Mouse (Mus musculus): ENCODE data around the gene Map1s.

DNA sequence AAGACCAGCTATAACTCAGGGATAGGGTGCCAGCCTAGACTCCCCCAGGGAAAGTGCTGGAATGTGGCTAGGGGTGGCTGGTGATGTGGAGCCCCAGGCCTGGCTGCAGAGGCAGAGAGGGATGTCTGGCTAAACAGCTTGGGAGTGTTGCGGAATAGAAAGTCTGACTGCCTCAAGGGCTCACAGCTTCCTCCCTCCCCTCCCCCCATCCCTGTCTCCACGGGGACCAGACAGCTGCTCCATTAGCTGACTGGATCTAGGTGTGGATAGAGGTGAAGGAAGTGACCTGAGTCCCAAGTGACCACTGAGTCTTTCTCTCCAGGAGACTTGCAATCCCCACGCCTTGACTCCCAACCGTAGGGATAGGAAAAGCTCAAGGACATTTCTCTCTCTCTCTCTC is 2.6 kb upstream of the Map1s start:
- TF ChIP-seq EP300 (IDR thresholded peaks at IDR 0.05; ENCODE audit: low read depth) (no peak), CTCF (IDR thresholded peaks at IDR 0.05; ENCODE audit: low read depth) (no peak)

Data from liver, embryonic 14.5 days (tissue).